Mouse (Mus musculus): ENCODE data around the gene Gmeb2.

DNA sequence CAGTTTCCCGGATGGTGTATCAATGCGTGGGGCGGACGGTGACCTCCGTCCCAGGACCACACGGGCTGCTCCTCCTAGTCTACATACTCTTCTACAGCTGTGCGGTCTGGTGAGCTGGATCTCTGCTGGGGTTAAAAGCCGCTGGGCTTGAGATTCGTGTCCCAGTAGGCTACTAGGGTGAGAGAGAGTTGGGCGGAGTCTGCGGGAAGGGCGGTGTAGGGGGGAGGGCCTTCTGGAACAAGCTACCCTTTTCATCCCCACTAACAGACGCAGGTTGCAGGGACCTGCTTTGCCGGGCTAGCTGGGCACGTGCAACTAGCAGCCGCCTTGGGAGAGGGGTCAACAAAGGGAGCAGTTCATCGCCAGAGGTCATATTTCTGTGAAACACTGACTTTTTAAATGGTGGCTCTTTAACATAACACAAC is 74.8 kb downstream of the Gmeb2 start, which contains the start of gene Srms:
- TF ChIP-seq CTCF (conservative IDR thresholded peaks at IDR 0.05; ENCODE audit: insufficient read depth, insufficient read length, low read depth, low read length) (no peak), POLR2A (IDR thresholded peaks at IDR 0.05; ENCODE audit: low read depth, low read length) (no peak)

Data from kidney, adult 2 months (tissue).